Mouse (Mus musculus): ENCODE data around the gene Zyg11b. TPM values are rescaled to one million over a fixed set of nuclear protein-coding genes. Genes with fewer than 3 reads are reported as not detected.

Zyg11b gene
- total and polyA plus RNA-seq, 2 experiments from 2014 or later, result 6.5 to 25.2 TPM

- Histone ChIP-seq H3K9me3 (replicated peaks; ENCODE audit: control insufficient read depth, low read length) (no peaks in the 10 kb centered on the region), H3K27me3 (ENCODE audit: control insufficient read depth, insufficient read depth, low read length) (no peaks in the 10 kb centered on the region), H3K9ac (replicated peaks; ENCODE audit: low read depth, low read length) (no peak overlapping the region), H3K27ac (ENCODE audit: low read depth) (peak overlapping the region; percentile 7; the same call in 1 of the 2 replicates), H3K4me2 (ENCODE audit: low read depth, low read length) (no peak overlapping the region), H3K36me3 (replicated peaks; ENCODE audit: control insufficient read depth, insufficient read depth, low read length) (peaks cover 4% of the 10 kb centered on the region; the same call in 1 of the 2 replicates), H3K4me1 (ENCODE audit: control insufficient read depth, insufficient read depth) (no peaks in the 10 kb centered on the region; the same call in 1 of the 2 replicates), H3K4me3 (ENCODE audit: low read depth, low read length) (no peak overlapping the region)
- WGBS, result 72% methylated on average over 3 of the region's 3 CpGs
- no peak for ATAC-seq (ENCODE audit: insufficient read depth, low read depth)
- DNase-seq (ENCODE audit: low spot score), result no peak
- TF ChIP-seq EP300 (IDR thresholded peaks at IDR 0.05; ENCODE audit: low read depth), result no peak
- TF ChIP-seq CTCF (IDR thresholded peaks at IDR 0.05; ENCODE audit: low read depth), result no peak
Observed at GRCm38 (mm10) chr4:108276973-108277372, 23.9 kb downstream of the Zyg11b start.

DNA sequence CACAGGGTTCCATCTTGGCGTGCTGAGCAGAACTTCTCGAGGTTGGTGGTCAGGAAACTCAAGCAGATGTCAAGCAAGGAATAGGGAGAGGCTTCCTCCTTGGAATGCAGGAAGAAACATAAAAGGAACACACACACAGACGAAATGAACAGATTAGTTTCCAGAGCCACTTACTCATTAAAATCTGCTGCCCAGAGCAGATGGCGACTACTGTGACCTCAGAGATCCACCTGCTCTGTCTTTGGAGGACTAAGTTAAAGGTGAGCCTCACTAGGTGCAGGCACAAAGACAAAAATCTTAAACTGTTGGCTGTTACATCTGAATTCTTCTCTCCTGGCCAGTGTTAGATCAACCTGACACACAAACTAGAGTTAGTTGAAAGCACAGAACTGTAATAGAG, 28.6 kb downstream of the Zyg11b start:
- H3K27ac ChIP-seq (ENCODE audit: low read depth), result no peak overlapping the region
- ATAC-seq (ENCODE audit: insufficient read depth, low read depth) (no peak), DNase-seq (ENCODE audit: low spot score) (no peak)
- TF ChIP-seq CTCF (IDR thresholded peaks at IDR 0.05; ENCODE audit: low read depth) (no peak), EP300 (IDR thresholded peaks at IDR 0.05; ENCODE audit: low read depth) (no peak)
- no peak overlapping the region for H3K9ac ChIP-seq (replicated peaks; ENCODE audit: low read depth, low read length)
- peaks cover 16% of the 10 kb centered on the region; the same call in 1 of the 2 replicates for H3K36me3 ChIP-seq (replicated peaks; ENCODE audit: control insufficient read depth, insufficient read depth, low read length)
- no peaks in the 10 kb centered on the region for H3K27me3 ChIP-seq (ENCODE audit: control insufficient read depth, insufficient read depth, low read length)
- H3K4me1 ChIP-seq (ENCODE audit: control insufficient read depth, insufficient read depth), result no peaks in the 10 kb centered on the region; the same call in 1 of the 2 replicates
- no peaks in the 10 kb centered on the region for H3K9me3 ChIP-seq (replicated peaks; ENCODE audit: control insufficient read depth, low read length)
- no peak overlapping the region for H3K4me2 ChIP-seq (ENCODE audit: low read depth, low read length)
- 61% methylated on average over 4 of the region's 4 CpGs for WGBS
- H3K4me3 ChIP-seq (ENCODE audit: low read depth, low read length), result no peak overlapping the region

- H3K9me3 ChIP-seq (replicated peaks; ENCODE audit: control insufficient read depth, low read length), result no peaks in the 10 kb centered on the region
- no peak for DNase-seq (ENCODE audit: low spot score)
- H3K4me3 ChIP-seq (ENCODE audit: low read depth, low read length), result no peak overlapping the region
- peaks cover 41% of the 10 kb centered on the region for H3K36me3 ChIP-seq (replicated peaks; ENCODE audit: control insufficient read depth, insufficient read depth, low read length)
- no peak overlapping the region for H3K27ac ChIP-seq (ENCODE audit: low read depth)
- H3K4me2 ChIP-seq (ENCODE audit: low read depth, low read length), result no peak overlapping the region
- no peaks in the 10 kb centered on the region for H3K27me3 ChIP-seq (ENCODE audit: control insufficient read depth, insufficient read depth, low read length)
- no peak for ATAC-seq (ENCODE audit: insufficient read depth, low read depth)
- 58% methylated on average over 7 of the region's 7 CpGs for WGBS
- no peak for TF ChIP-seq CTCF (IDR thresholded peaks at IDR 0.05; ENCODE audit: low read depth)
- TF ChIP-seq EP300 (IDR thresholded peaks at IDR 0.05; ENCODE audit: low read depth), result no peak
- H3K9ac ChIP-seq (replicated peaks; ENCODE audit: low read depth, low read length), result no peak overlapping the region
- no peaks in the 10 kb centered on the region for H3K4me1 ChIP-seq (ENCODE audit: control insufficient read depth, insufficient read depth)
Observed at GRCm38 (mm10) chr4:108265774-108266173, 35.1 kb downstream of the Zyg11b start.

- Histone ChIP-seq H3K27ac (ENCODE audit: low read depth) (no peak overlapping the region), H3K27me3 (ENCODE audit: control insufficient read depth, insufficient read depth, low read length) (no peaks in the 10 kb centered on the region), H3K9ac (replicated peaks; ENCODE audit: low read depth, low read length) (no peak overlapping the region), H3K36me3 (replicated peaks; ENCODE audit: control insufficient read depth, insufficient read depth, low read length) (peaks cover 76% of the 10 kb centered on the region), H3K4me1 (ENCODE audit: control insufficient read depth, insufficient read depth) (no peaks in the 10 kb centered on the region), H3K4me3 (ENCODE audit: low read depth, low read length) (no peak overlapping the region), H3K9me3 (replicated peaks; ENCODE audit: control insufficient read depth, low read length) (no peaks in the 10 kb centered on the region), H3K4me2 (ENCODE audit: low read depth, low read length) (no peak overlapping the region)
- TF ChIP-seq EP300 (IDR thresholded peaks at IDR 0.05; ENCODE audit: low read depth) (no peak), CTCF (IDR thresholded peaks at IDR 0.05; ENCODE audit: low read depth) (peak; percentile 18; the same call in 1 of the 2 replicates)
- ATAC-seq (ENCODE audit: insufficient read depth, low read depth), result no peak
- no peak for DNase-seq (ENCODE audit: low spot score)
- 89% methylated on average over 6 of the region's 6 CpGs for WGBS
Observed at GRCm38 (mm10) chr4:108253317-108253716, 47.6 kb downstream of the Zyg11b start.

- Histone ChIP-seq H3K27ac (ENCODE audit: low read depth) (no peak overlapping the region), H3K4me1 (ENCODE audit: control insufficient read depth, insufficient read depth) (no peaks in the 10 kb centered on the region), H3K9me3 (replicated peaks; ENCODE audit: control insufficient read depth, low read length) (no peaks in the 10 kb centered on the region), H3K4me2 (ENCODE audit: low read depth, low read length) (no peak overlapping the region), H3K27me3 (ENCODE audit: control insufficient read depth, insufficient read depth, low read length) (no peaks in the 10 kb centered on the region), H3K36me3 (replicated peaks; ENCODE audit: control insufficient read depth, insufficient read depth, low read length) (peaks cover 68% of the 10 kb centered on the region), H3K4me3 (ENCODE audit: low read depth, low read length) (no peak overlapping the region), H3K9ac (replicated peaks; ENCODE audit: low read depth, low read length) (no peak overlapping the region)
- TF ChIP-seq EP300 (IDR thresholded peaks at IDR 0.05; ENCODE audit: low read depth) (no peak), CTCF (IDR thresholded peaks at IDR 0.05; ENCODE audit: low read depth) (no peak)
- ATAC-seq (ENCODE audit: insufficient read depth, low read depth) (no peak), DNase-seq (ENCODE audit: low spot score) (no peak)
- 91% methylated on average over 9 of the region's 9 CpGs for WGBS
Observed at GRCm38 (mm10) chr4:108250501-108250900, 50.4 kb downstream of the Zyg11b start.

- WGBS, result 91% methylated on average over 3 of the region's 3 CpGs
Observed at GRCm38 (mm10) chr4:108249314-108249713, 51.6 kb downstream of the Zyg11b start.

More at GRCm38 (mm10) chr4:108249314-108249713, 51.6 kb downstream of the Zyg11b start:
- Histone ChIP-seq H3K36me3 (replicated peaks; ENCODE audit: control insufficient read depth, insufficient read depth, low read length) (peaks cover 68% of the 10 kb centered on the region), H3K27ac (ENCODE audit: low read depth) (no peak overlapping the region), H3K27me3 (ENCODE audit: control insufficient read depth, insufficient read depth, low read length) (no peaks in the 10 kb centered on the region), H3K9me3 (replicated peaks; ENCODE audit: control insufficient read depth, low read length) (no peaks in the 10 kb centered on the region), H3K4me3 (ENCODE audit: low read depth, low read length) (no peak overlapping the region), H3K4me1 (ENCODE audit: control insufficient read depth, insufficient read depth) (no peaks in the 10 kb centered on the region), H3K9ac (replicated peaks; ENCODE audit: low read depth, low read length) (no peak overlapping the region), H3K4me2 (ENCODE audit: low read depth, low read length) (no peak overlapping the region)
- no peak for DNase-seq (ENCODE audit: low spot score)
- no peak for ATAC-seq (ENCODE audit: insufficient read depth, low read depth)
- TF ChIP-seq EP300 (IDR thresholded peaks at IDR 0.05; ENCODE audit: low read depth) (no peak), CTCF (IDR thresholded peaks at IDR 0.05; ENCODE audit: low read depth) (no peak; the same call in 1 of the 2 replicates)

Measured in heart, postnatal 0 days (tissue).